Mouse (Mus musculus) erythroblast, embryonic 14.5 days (primary cell): ENCODE data around the gene Miox.

Source experiments
- GATA1 ChIP-seq: IDR thresholded peaks from 2 replicates; pipeline ENCODE4 v1.6.1; 2012; ENCODE audit warnings: low read length, inconsistent platforms, mixed read lengths
- TAL1 ChIP-seq: IDR thresholded peaks from 3 replicates; pipeline ENCODE4 v1.6.1; 2012; ENCODE audit warnings: low read length, inconsistent platforms, mixed read lengths

DNA sequence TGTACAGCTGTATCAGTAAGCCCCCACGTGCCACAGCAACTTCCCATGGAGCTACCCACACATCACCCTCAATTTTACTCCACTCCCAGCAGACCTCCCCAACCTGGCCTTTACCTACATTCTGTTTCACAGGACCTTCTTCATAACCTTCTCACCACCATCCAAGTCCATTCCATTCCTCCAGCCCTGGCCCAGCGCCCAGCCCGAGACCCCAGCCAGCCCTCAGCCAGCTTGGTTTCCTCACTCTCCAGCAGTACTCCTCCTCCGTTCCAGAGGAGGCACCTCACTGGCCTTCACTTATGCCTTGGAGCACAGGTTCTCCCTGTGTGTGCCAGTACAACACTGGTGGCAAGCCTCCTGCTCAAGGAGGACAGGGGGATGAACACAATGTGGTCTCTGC is 20.8 kb upstream of the Miox start:
- TF ChIP-seq TAL1 (no peak), GATA1 (no peak)
